Mouse (Mus musculus): Measurements from ENCODE around the gene Tpra1.
A peak's percentile ranks its signal among the peaks of the same experiment; 100 is the strongest.

Gene Tpra1

GRCm38 (mm10) chr6:88893559-88893958 lies 8.5 kb upstream of the Tpra1 start:
- peak; percentile 70 for DNase-seq

GRCm38 (mm10) chr6:88895943-88896342 lies 6.1 kb upstream of the Tpra1 start:
- no peak for DNase-seq

GRCm38 (mm10) chr6:88897246-88897645 lies 4.8 kb upstream of the Tpra1 start:
- DNase-seq: no peak

- peak; percentile 98 for DNase-seq
These were observed 3.5 kb upstream of the Tpra1 start, which contains the start of gene Mcm2 for GRCm38 (mm10) chr6:88898534-88899048. Gene Mcm2, minus strand, starts transcription at chr6:88898780.

GRCm38 (mm10) chr6:88899086-88899485 lies 3.0 kb upstream of the Tpra1 start:
- DNase-seq: no peak

- DNase-seq: no peak
These were observed 2.4 kb upstream of the Tpra1 start for GRCm38 (mm10) chr6:88899628-88900027.

GRCm38 (mm10) chr6:88901471-88901870 lies 580 bp upstream of the Tpra1 start:
- no peak for DNase-seq

GRCm38 (mm10) chr6:88903708-88904107 lies 1.7 kb downstream of the Tpra1 start:
- DNase-seq: no peak

GRCm38 (mm10) chr6:88904456-88904974 lies 2.5 kb downstream of the Tpra1 start:
- no peak for DNase-seq

- no peak for DNase-seq
These were observed 3.0 kb downstream of the Tpra1 start for GRCm38 (mm10) chr6:88905042-88905441.

- DNase-seq: peak; percentile 81
These were observed 4.5 kb downstream of the Tpra1 start for GRCm38 (mm10) chr6:88906369-88907108.

GRCm38 (mm10) chr6:88909151-88909550 lies 7.1 kb downstream of the Tpra1 start:
- DNase-seq: no peak

- DNase-seq: no peak
These were observed 11.0 kb downstream of the Tpra1 start for GRCm38 (mm10) chr6:88913022-88913421.

- DNase-seq: no peak
These were observed 11.4 kb downstream of the Tpra1 start for GRCm38 (mm10) chr6:88913440-88913839.

GRCm38 (mm10) chr6:88914799-88915198 lies 12.7 kb downstream of the Tpra1 start:
- no peak for DNase-seq

GRCm38 (mm10) chr6:88915510-88915909 lies 13.5 kb downstream of the Tpra1 start:
- no peak for DNase-seq

GRCm38 (mm10) chr6:88916153-88916552 lies 14.1 kb downstream of the Tpra1 start:
- DNase-seq: peak; percentile 56

GRCm38 (mm10) chr6:88918802-88919201 lies 16.8 kb downstream of the Tpra1 start:
- DNase-seq: no peak

GRCm38 (mm10) chr6:88924502-88925275 lies 22.6 kb downstream of the Tpra1 start:
- DNase-seq: peak; percentile 67

- DNase-seq: peak; percentile 85
These were observed 23.7 kb downstream of the Tpra1 start for GRCm38 (mm10) chr6:88925640-88926205.

- DNase-seq: no peak
These were observed 24.8 kb downstream of the Tpra1 start for GRCm38 (mm10) chr6:88926870-88927269.

- DNase-seq: peak; percentile 79
These were observed 25.5 kb downstream of the Tpra1 start for GRCm38 (mm10) chr6:88927595-88927994.

GRCm38 (mm10) chr6:88928026-88928425 lies 26.0 kb downstream of the Tpra1 start:
- DNase-seq: no peak

Measured in embryo, embryonic 11 days (tissue).